Mouse (Mus musculus): ENCODE data around the gene Ace.

Gene Ace

DNA sequence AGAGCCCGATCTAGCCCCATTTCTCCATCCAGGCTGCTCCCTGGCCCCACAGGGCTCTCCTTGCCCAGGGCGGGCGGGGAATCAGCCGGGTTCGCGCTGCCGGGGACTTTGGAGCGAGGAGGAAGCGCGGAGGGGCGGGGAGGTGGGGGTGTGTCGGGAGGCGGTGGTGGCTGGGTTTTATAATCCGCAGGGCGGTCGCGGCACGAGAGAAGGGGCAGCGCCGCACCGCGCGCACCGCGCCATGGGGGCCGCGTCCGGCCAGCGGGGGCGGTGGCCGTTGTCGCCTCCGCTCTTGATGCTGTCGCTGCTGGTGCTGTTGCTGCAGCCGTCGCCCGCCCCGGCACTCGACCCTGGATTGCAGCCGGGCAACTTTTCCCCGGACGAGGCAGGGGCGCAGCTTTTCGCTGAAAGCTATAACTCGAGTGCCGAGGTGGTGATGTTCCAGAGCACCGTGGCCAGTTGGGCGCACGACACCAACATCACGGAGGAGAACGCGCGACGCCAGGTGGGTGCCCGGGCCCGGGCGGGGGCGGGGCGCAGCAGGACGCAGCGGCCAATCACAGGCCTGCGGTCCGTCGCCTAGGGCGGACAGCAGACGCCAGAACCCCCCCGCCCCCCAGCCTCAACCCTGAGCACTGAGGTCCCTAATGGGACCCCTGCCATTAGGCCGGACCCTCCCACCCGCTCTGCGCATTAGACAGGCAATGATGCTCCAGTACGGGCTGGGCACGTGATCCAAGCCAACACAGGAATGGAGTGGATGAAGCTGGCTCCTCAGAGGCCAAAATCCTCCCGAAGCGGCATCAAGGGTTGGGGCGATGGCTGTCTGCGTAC is at the start of gene Ace:
Gene Ace (plus strand): TSS at position 205 of the 834 bp plus-strand sequence.
- no peak for DNase-seq (ENCODE audit: low spot score in 2 of 2)

DNA sequence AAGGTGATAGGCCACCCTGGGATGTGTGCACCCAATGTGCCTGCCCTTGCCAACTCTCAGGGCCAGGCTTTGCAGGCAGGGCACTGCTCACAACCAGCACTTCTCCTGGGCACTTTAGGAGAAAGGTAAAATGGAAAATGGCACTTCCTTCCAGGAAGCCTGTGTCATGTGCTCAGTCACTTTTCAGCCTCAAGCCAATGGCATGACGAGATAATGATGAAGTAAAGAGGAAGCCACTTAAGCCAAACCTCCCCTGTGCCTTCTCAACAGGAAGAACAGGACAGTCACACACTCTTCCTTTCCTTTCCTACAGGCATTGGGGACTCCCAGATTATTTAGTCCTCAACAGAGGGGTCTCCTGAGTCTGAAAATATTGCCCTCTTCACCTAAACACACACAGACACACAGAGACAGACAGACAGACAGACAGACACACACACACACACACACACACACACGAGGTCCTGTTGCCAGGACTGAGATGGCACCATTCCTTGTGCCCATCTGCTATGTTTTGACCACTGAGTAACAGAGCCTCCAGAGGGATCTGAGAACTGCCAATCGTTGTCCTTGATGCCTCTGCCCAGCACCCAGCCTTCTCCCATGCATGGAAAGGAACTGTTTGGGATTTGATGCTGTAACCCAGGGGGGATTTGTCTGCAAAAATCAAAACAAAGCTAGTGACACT is 47.5 kb upstream of the Ace start:
- no peak for DNase-seq (ENCODE audit: low spot score in 2 of 2)

DNA sequence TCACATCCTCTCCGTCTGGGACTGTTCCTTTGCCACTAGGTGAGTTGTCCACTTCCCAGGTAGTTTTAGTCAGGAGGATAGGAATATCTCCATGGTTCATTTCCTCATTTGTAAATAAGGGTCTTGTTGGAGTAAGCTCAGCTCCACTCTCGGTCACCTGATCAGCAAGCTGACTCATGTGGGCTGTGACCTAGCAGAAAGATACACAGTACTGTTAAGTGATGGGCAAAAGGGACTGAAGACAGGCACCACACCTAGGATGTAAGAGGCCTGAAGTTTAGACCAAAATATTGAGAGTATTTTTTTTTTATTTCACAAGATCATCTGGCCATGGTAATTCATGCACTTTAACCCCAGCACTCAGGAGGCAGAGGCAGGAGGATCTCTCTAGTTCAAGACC is 46.9 kb upstream of the Ace start:
- DNase-seq (ENCODE audit: low spot score in 2 of 2) = no peak

DNA sequence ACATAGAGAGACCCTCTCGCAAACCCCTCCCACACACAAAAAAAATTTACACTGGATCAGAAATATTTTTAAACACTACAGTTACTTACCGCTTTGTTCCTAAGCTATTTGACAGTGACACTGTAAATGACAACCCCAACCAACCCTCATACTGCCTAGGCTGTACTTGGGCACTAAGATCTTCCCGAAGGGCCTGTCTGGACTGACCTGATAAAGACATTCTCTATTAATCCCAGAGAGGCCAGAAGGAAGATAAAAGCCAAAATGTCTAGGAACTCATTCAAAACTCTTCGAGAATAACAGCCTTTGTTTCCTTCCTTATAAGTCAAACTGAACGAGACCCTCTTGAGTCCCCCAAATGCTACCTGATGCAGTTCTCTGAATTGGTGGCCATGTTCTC is 46.5 kb upstream of the Ace start:
- DNase-seq (ENCODE audit: low spot score in 2 of 2) = no peak

GRCm38 (mm10) chr11:105922769-105923663 is 44.7 kb upstream of the Ace start:
- DNase-seq (ENCODE audit: low spot score in 2 of 2) = peak in 1 of 2 experiments; percentile 56

GRCm38 (mm10) chr11:105927065-105928030 is 40.4 kb upstream of the Ace start:
- DNase-seq (ENCODE audit: low spot score in 2 of 2) = peak; percentile 55 to 80

GRCm38 (mm10) chr11:105928171-105928570 is 39.6 kb upstream of the Ace start:
- no peak for DNase-seq (ENCODE audit: low spot score in 2 of 2)

- no peak for DNase-seq (ENCODE audit: low spot score in 2 of 2)
These were observed 36.4 kb upstream of the Ace start for GRCm38 (mm10) chr11:105931380-105931779.

GRCm38 (mm10) chr11:105933746-105934145 is 34.0 kb upstream of the Ace start:
- DNase-seq (ENCODE audit: low spot score in 2 of 2) = no peak

- DNase-seq (ENCODE audit: low spot score in 2 of 2) = no peak
These were observed 33.4 kb upstream of the Ace start for GRCm38 (mm10) chr11:105934303-105934711.

DNA sequence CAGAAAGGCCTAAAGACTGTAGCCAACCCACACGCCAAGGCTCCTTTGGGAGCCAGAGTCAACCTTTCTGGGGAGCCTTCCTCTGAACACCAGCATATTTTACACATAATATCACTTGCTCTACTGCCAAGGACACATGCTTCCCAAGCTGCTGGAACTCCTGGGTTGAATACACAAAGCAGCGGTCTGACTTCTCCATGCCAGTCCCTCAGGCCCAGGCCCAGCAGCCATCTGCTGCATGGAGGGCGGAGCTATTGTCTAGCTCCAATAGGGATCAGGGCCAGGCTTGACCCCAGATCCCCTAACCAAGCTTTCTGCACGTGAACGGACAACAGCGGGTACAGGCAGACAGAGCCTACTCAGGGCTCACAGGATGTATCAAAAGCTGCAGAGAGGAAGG is 32.9 kb upstream of the Ace start:
- no peak for DNase-seq (ENCODE audit: low spot score in 2 of 2)

- no peak for DNase-seq (ENCODE audit: low spot score in 2 of 2)
These were observed 32.2 kb upstream of the Ace start for GRCm38 (mm10) chr11:105935496-105935895.

DNA sequence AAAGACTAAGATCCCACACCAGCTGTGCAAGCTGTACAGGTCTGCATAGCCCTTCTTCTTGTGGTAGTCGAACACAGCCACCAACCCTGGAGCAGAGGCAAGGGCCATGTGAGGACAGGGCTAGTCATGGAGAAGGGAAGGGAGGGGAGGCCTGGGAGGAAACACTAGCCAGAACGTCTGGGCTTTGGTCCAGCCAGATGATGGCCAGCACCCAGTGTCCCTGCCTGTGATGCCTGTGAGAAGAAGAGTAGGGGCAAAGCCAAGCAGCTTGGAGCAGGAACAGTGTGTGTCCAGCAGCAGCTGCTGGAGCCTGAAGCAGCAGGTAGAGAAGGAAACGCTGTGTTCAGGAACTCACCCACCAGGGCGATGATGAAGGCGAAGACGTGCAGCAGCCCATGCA is 31.5 kb upstream of the Ace start:
- DNase-seq (ENCODE audit: low spot score in 2 of 2) = no peak

DNA sequence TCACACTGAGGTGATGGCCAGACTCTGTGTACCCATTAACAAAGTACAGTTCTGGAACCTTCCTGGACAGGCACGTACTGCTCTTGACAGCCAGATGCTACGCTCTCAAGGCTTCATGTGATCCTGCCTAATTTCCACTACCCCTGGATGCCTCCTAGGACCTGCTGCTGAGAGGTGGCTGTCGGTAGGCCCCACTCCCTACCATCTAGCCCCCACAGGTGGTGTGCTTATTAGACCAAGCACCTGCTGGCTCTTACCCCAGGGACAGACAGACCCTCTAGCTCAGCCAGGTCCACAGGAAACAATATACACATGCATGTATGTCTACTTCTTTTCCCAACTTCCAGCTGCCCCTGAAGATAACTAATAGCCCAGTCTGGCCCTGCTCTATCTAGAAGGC is 30.8 kb upstream of the Ace start:
- no peak for DNase-seq (ENCODE audit: low spot score in 2 of 2)

GRCm38 (mm10) chr11:105938771-105939170 is 29.0 kb upstream of the Ace start:
- DNase-seq (ENCODE audit: low spot score in 2 of 2) = no peak

DNA sequence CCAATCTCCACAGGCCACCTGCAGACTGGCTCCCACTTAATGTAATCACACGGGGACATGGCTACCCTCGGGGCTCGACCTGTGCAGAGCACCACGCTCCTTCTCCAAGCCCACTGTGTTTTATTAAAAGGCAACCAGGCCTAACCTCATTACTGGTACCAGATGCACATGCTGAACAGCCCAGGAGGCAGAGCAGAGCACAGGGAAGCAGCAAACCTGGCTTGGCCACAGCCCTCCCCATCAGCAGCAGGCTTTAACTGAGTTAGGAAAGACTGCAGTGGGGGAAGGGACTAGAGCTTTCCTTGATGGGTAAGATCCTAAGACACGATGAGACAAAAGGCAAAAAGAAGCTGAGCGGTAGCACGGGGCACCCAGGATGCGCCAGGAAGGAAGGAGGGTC is 25.8 kb upstream of the Ace start:
- DNase-seq (ENCODE audit: low spot score in 2 of 2) = no peak

DNA sequence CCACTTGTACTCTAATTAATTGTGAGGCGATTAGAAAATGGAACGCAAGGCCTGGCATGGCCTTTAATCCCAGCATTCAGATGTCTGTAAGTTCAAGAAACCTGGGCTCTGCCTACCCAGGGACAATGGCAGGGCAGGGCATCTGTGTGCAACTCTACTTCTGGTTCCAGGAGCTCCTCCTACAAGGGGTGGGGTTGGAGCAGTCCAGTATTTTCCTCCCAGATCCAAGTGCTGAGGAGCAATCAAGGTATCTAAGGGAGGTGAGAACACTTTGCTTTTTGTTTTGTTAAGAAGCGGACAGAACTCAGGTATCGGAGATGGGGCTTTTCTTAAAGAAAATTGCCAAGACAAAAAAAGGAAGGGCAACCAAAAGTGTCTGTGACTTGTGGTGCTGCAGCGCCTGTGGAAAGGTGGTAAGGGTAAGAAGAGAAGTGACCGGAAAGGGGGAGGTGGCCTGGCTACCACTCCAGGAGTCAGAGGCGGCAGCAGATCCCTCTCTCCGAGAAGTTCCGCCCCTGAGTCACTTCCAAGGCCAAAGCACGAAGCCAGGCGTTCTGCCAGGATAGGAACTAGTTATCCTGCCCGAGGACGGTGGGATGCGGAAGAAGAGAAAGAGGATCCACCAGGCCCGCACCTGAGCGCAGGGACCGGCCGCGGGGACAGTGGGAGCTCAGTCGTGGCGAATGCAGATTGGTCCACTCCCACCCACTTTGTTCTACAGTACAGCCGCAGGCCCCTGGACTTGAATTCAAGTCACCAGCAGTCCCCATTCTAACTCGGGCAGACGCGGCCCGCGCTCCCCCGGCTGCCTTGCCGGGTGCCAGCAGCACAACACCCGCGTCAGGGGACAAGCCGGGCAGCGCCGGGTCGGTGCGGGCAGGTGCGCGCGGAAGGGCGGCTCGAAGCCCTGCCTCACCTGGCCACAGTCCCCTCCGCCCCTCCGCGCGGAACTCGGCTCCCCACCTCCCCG is 24.3 kb upstream of the Ace start:
- no peak for DNase-seq (ENCODE audit: low spot score in 2 of 2)

DNA sequence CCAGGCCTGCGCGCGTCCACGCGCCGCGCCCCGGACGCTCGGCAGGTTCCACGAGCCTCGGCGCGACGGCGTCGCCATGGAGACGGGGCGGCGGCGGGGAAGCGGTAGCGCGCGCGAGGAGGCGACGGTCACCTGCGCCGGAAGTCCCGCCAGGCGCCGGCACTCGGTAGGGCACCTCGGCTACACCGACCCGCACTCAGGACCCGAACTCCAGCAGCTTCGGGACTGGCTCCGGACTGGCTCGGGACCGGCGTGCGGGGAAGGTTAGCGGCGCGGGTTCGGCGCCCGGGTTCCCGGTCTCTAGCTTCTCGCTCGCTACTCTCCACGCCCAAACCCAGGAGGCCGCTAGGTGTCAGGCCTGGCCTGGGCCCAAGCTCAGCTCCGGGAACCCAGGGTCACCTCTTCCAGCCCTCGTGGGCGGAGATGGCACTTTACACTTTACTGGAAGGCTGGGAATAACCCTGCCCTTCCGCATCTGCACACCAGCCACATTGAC is 23.6 kb upstream of the Ace start:
- peak; percentile 35 to 80 for DNase-seq (ENCODE audit: low spot score in 2 of 2)

Data from spleen, postnatal 4 days (tissue).